Mouse (Mus musculus) heart, adult 2 months (tissue): ENCODE data around the gene Sptbn4.

ENCODE experiments used
- CTCF ChIP-seq: fragments of 200-600 bp; IDR thresholded peaks from 2 replicates; pipeline ENCODE4 v1.8.1; 2022; ENCODE audit warnings: antibody characterized with exemption, mild to moderate bottlenecking, moderate library complexity
- POLR2A ChIP-seq: fragments of 200-500 bp; IDR thresholded peaks from 2 replicates; pipeline ENCODE4 v1.6.1; 2011; ENCODE audit warnings: mild to moderate bottlenecking, low read depth, low read length, control low read depth; ENCODE audit not compliant: insufficient read depth

GRCm38 (mm10) chr7:27447419-27448286 lies at the start of gene Sptbn4, which contains the start of gene Blvrb:
- TF ChIP-seq POLR2A (peak; percentile 85), CTCF (peak; percentile 61)
